Mouse (Mus musculus) central nervous system, embryonic 18 days (tissue): Measurements from ENCODE around the gene Srd5a1. TPM values are rescaled to one million over a fixed set of nuclear protein-coding genes. Genes with fewer than 3 reads are reported as not detected.

Source experiments
- polyA plus RNA-seq: library from polyadenylated mRNA; depleted of rRNA; stranded (reverse); fragments of >200 nt; gene quantifications from 2 replicates; pipeline ENCODE4 v1.2.3, GENCODE M21; 2012; rRNA removed

Srd5a1 gene
- polyA plus RNA-seq: 15.8 and 16.0 TPM in 2 replicates

GRCm38 (mm10) chr13:69611398-69612174 lies at the start of gene Srd5a1:
Gene Srd5a1, minus strand, starts transcription at chr13:69611442.

GRCm38 (mm10) chr13:69534334-69534653 lies 76.9 kb downstream of the Srd5a1 start, which contains the start of gene Tent4a:
Gene Tent4a, minus strand, starts transcription at chr13:69534617.

GRCm38 (mm10) chr13:69533405-69534333 lies 77.6 kb downstream of the Srd5a1 start, which contains the start of gene Nsun2:
Gene Nsun2, plus strand, starts transcription at chr13:69533746.

Other genes starting within 250 kb of the Srd5a1 start
- gene Nsun2, start 77.7 kb downstream of the Srd5a1 start, polyA plus RNA-seq: 79.9 and 80.2 TPM in 2 replicates
- 26.5 and 28.9 TPM in 2 replicates for gene Tent4a, start 76.8 kb downstream of the Srd5a1 start, polyA plus RNA-seq
- 78.6 and 97.8 TPM in 2 replicates for gene Ube2ql1, start 128.4 kb upstream of the Srd5a1 start, polyA plus RNA-seq
- gene Med10, start 191.0 kb upstream of the Srd5a1 start, polyA plus RNA-seq: 90.1 and 96.1 TPM in 2 replicates